Mouse (Mus musculus) granulocyte monocyte progenitor cell, adult 5-6 weeks (primary cell): ENCODE data around the gene Ttc9c. TPM values are rescaled to one million over a fixed set of nuclear protein-coding genes. Genes with fewer than 3 reads are reported as not detected.

Source experiments
- ATAC-seq: replicated peaks from 2 replicates; pipeline ENCODE4 v1.8.0; 2016; ENCODE audit warnings: mild to moderate bottlenecking, moderate TSS enrichment, inconsistent platforms; ENCODE audit not compliant: poor library complexity, severe bottlenecking
- total RNA-seq, 2 experiments: library from RNA; stranded (forward) in 1 of 2; stranded (reverse) in 1 of 2; fragments of 200-712, 200-1000 nt in 1 of 2; fragments of >200 nt in 1 of 2; fragmentation: Nextera tagmentation in 1 of 2; gene quantifications; 2 replicates each; pipeline ENCODE4 v1.2.3; 2014 to 2017

Ttc9c gene
- total RNA-seq, 2 experiments from 2014 or later = 41.3 to 65.0 TPM

GRCm38 (mm10) chr19:8786008-8786781 is 32.9 kb downstream of the Ttc9c start, which contains the start of gene Taf6l:
Gene Taf6l, minus strand, starts transcription at chr19:8786417.
- ATAC-seq = peak; percentile 99

- no peak for ATAC-seq
Measured at GRCm38 (mm10) chr19:8774951-8775421, 44.1 kb downstream of the Ttc9c start.

GRCm38 (mm10) chr19:8774086-8774835 is 44.9 kb downstream of the Ttc9c start, which contains the start of gene Tmem179b:
Gene Tmem179b, minus strand, starts transcription at chr19:8774467.
- ATAC-seq = peak; percentile 85

- ATAC-seq = no peak
Measured at GRCm38 (mm10) chr19:8773409-8773808, 45.7 kb downstream of the Ttc9c start.

GRCm38 (mm10) chr19:8772996-8773395 is 46.1 kb downstream of the Ttc9c start:
- no peak for ATAC-seq

- ATAC-seq = peak; percentile 54
Measured at GRCm38 (mm10) chr19:8770567-8771270, 48.4 kb downstream of the Ttc9c start, which contains the start of gene Tmem223. Gene Tmem223, plus strand, starts transcription at chr19:8770996.

- ATAC-seq = no peak
Measured at GRCm38 (mm10) chr19:8765562-8765961, 53.6 kb downstream of the Ttc9c start.

- ATAC-seq = peak; percentile 48; the same call in 1 of the 2 replicates
Measured at GRCm38 (mm10) chr19:8763276-8763675, 55.9 kb downstream of the Ttc9c start.

- no peak for ATAC-seq
Measured at GRCm38 (mm10) chr19:8760757-8761156, 58.4 kb downstream of the Ttc9c start.

Other genes with a start within 250 kb of the Ttc9c start
Only the 30 nearest of the 33 such genes appear.
- gene Chrm1, start 155.5 kb downstream of the Ttc9c start, total RNA-seq (2014; fragmentation: Nextera tagmentation) = 0.04 TPM in 1 of 2 replicates, not detected in the other
- not detected in 2 replicates for gene Chrm1, start 155.5 kb downstream of the Ttc9c start, total RNA-seq (2017)
- gene Slc3a2, start 96.0 kb downstream of the Ttc9c start, total RNA-seq (2014; fragmentation: Nextera tagmentation) = 60.1 and 70.1 TPM in 2 replicates
- 78.5 and 87.2 TPM in 2 replicates for gene Slc3a2, start 96.0 kb downstream of the Ttc9c start, total RNA-seq (2017)
- 122 and 136 TPM in 2 replicates for gene Wdr74, start 83.5 kb downstream of the Ttc9c start, total RNA-seq (2014; fragmentation: Nextera tagmentation)
- 96.6 and 196 TPM in 2 replicates for gene Wdr74, start 83.5 kb downstream of the Ttc9c start, total RNA-seq (2017)
- gene 1700092M07Rik, start 78.6 kb downstream of the Ttc9c start, total RNA-seq (2014; fragmentation: Nextera tagmentation) = not detected in 2 replicates
- gene 1700092M07Rik, start 78.6 kb downstream of the Ttc9c start, total RNA-seq (2017) = 2.5 TPM in 2 replicates
- gene Stx5a, start 77.9 kb downstream of the Ttc9c start, total RNA-seq (2014; fragmentation: Nextera tagmentation) = 63.4 and 64.7 TPM in 2 replicates
- gene Stx5a, start 77.9 kb downstream of the Ttc9c start, total RNA-seq (2017) = 43.0 and 62.0 TPM in 2 replicates
- gene Nxf1, start 62.3 kb downstream of the Ttc9c start, total RNA-seq (2014; fragmentation: Nextera tagmentation) = 268 and 347 TPM in 2 replicates
- 89.4 and 113 TPM in 2 replicates for gene Nxf1, start 62.3 kb downstream of the Ttc9c start, total RNA-seq (2017)
- 61.2 and 62.7 TPM in 2 replicates for gene Tmem223, start 48.3 kb downstream of the Ttc9c start, total RNA-seq (2014; fragmentation: Nextera tagmentation)
- gene Tmem223, start 48.3 kb downstream of the Ttc9c start, total RNA-seq (2017) = 35.7 and 40.6 TPM in 2 replicates
- gene Tmem179b, start 44.9 kb downstream of the Ttc9c start, total RNA-seq (2014; fragmentation: Nextera tagmentation) = 141 and 147 TPM in 2 replicates
- 69.5 and 81.3 TPM in 2 replicates for gene Tmem179b, start 44.9 kb downstream of the Ttc9c start, total RNA-seq (2017)
- gene Taf6l, start 32.9 kb downstream of the Ttc9c start, total RNA-seq (2014; fragmentation: Nextera tagmentation) = 19.1 and 20.5 TPM in 2 replicates
- gene Taf6l, start 32.9 kb downstream of the Ttc9c start, total RNA-seq (2017) = 10.0 and 15.6 TPM in 2 replicates
- gene Polr2g, start 20.8 kb downstream of the Ttc9c start, total RNA-seq (2014; fragmentation: Nextera tagmentation) = 112 and 148 TPM in 2 replicates
- 51.7 and 69.8 TPM in 2 replicates for gene Polr2g, start 20.8 kb downstream of the Ttc9c start, total RNA-seq (2017)
- gene Zbtb3, start 16.8 kb downstream of the Ttc9c start, total RNA-seq (2014; fragmentation: Nextera tagmentation) = 3.1 TPM in 2 replicates
- gene Zbtb3, start 16.8 kb downstream of the Ttc9c start, total RNA-seq (2017) = 2.7 and 3.0 TPM in 2 replicates
- 71.4 and 85.1 TPM in 2 replicates for gene Hnrnpul2, start 677 bp upstream of the Ttc9c start, total RNA-seq (2014; fragmentation: Nextera tagmentation)
- 82.8 and 88.5 TPM in 2 replicates for gene Hnrnpul2, start 677 bp upstream of the Ttc9c start, total RNA-seq (2017)
- gene AC129217.1, start 10.4 kb upstream of the Ttc9c start, total RNA-seq (2014; fragmentation: Nextera tagmentation) = not detected in 2 replicates
- 34.1 TPM in 1 of 2 replicates, not detected in the other for gene AC129217.1, start 10.4 kb upstream of the Ttc9c start, total RNA-seq (2017)
- 61.8 and 89.4 TPM in 2 replicates for gene Bscl2, start 18.1 kb upstream of the Ttc9c start, total RNA-seq (2014; fragmentation: Nextera tagmentation)
- 33.9 and 34.6 TPM in 2 replicates for gene Bscl2, start 18.1 kb upstream of the Ttc9c start, total RNA-seq (2017)
- not detected in 2 replicates for gene Gng3, start 19.9 kb upstream of the Ttc9c start, total RNA-seq (2014; fragmentation: Nextera tagmentation)
- gene Gng3, start 19.9 kb upstream of the Ttc9c start, total RNA-seq (2017) = 0.26 TPM in 1 of 2 replicates, not detected in the other
- 0.11 TPM in 1 of 2 replicates, not detected in the other for gene Lrrn4cl, start 31.4 kb upstream of the Ttc9c start, total RNA-seq (2014; fragmentation: Nextera tagmentation)
- gene Lrrn4cl, start 31.4 kb upstream of the Ttc9c start, total RNA-seq (2017) = not detected in 2 replicates
- gene Ubxn1, start 52.2 kb upstream of the Ttc9c start, total RNA-seq (2014; fragmentation: Nextera tagmentation) = 115 and 150 TPM in 2 replicates
- 135 and 136 TPM in 2 replicates for gene Ubxn1, start 52.2 kb upstream of the Ttc9c start, total RNA-seq (2017)
- 57.3 and 67.4 TPM in 2 replicates for gene Uqcc3, start 61.6 kb upstream of the Ttc9c start, total RNA-seq (2014; fragmentation: Nextera tagmentation)
- gene Uqcc3, start 61.6 kb upstream of the Ttc9c start, total RNA-seq (2017) = 66.9 and 100 TPM in 2 replicates
- gene Lbhd1, start 64.4 kb upstream of the Ttc9c start, total RNA-seq (2014; fragmentation: Nextera tagmentation) = 49.4 and 65.5 TPM in 2 replicates
- 10.1 and 37.8 TPM in 2 replicates for gene Lbhd1, start 64.4 kb upstream of the Ttc9c start, total RNA-seq (2017)
- not detected in 2 replicates for gene Gm49403, start 64.6 kb upstream of the Ttc9c start, total RNA-seq (2014; fragmentation: Nextera tagmentation)
- gene Gm49403, start 64.6 kb upstream of the Ttc9c start, total RNA-seq (2017) = not detected in 2 replicates
- 70.2 and 82.4 TPM in 2 replicates for gene 1810009A15Rik, start 69.5 kb upstream of the Ttc9c start, total RNA-seq (2014; fragmentation: Nextera tagmentation)
- gene 1810009A15Rik, start 69.5 kb upstream of the Ttc9c start, total RNA-seq (2017) = 92.1 and 109 TPM in 2 replicates
- gene Gm49416, start 69.6 kb upstream of the Ttc9c start, total RNA-seq (2014; fragmentation: Nextera tagmentation) = not detected in 2 replicates
- not detected in 2 replicates for gene Gm49416, start 69.6 kb upstream of the Ttc9c start, total RNA-seq (2017)
- gene Ints5, start 73.7 kb upstream of the Ttc9c start, total RNA-seq (2014; fragmentation: Nextera tagmentation) = 23.7 and 30.3 TPM in 2 replicates
- 11.6 and 13.5 TPM in 2 replicates for gene Ints5, start 73.7 kb upstream of the Ttc9c start, total RNA-seq (2017)
- 143 and 154 TPM in 2 replicates for gene Ganab, start 78.7 kb upstream of the Ttc9c start, total RNA-seq (2014; fragmentation: Nextera tagmentation)
- 105 and 107 TPM in 2 replicates for gene Ganab, start 78.7 kb upstream of the Ttc9c start, total RNA-seq (2017)
- gene B3gat3, start 101.0 kb upstream of the Ttc9c start, total RNA-seq (2014; fragmentation: Nextera tagmentation) = 25.9 and 34.4 TPM in 2 replicates
- gene B3gat3, start 101.0 kb upstream of the Ttc9c start, total RNA-seq (2017) = 17.2 and 26.5 TPM in 2 replicates
- gene Rom1, start 110.0 kb upstream of the Ttc9c start, total RNA-seq (2014; fragmentation: Nextera tagmentation) = 2.2 and 2.9 TPM in 2 replicates
- 0.22 and 0.52 TPM in 2 replicates for gene Rom1, start 110.0 kb upstream of the Ttc9c start, total RNA-seq (2017)
- 26.1 and 30.2 TPM in 2 replicates for gene Eml3, start 110.2 kb upstream of the Ttc9c start, total RNA-seq (2014; fragmentation: Nextera tagmentation)
- gene Eml3, start 110.2 kb upstream of the Ttc9c start, total RNA-seq (2017) = 27.4 and 31.3 TPM in 2 replicates
- gene Mta2, start 122.5 kb upstream of the Ttc9c start, total RNA-seq (2014; fragmentation: Nextera tagmentation) = 115 and 125 TPM in 2 replicates
- gene Mta2, start 122.5 kb upstream of the Ttc9c start, total RNA-seq (2017) = 120 and 123 TPM in 2 replicates
- 17.8 and 28.9 TPM in 2 replicates for gene Tut1, start 134.5 kb upstream of the Ttc9c start, total RNA-seq (2014; fragmentation: Nextera tagmentation)
- gene Tut1, start 134.5 kb upstream of the Ttc9c start, total RNA-seq (2017) = 14.5 and 21.8 TPM in 2 replicates
- gene Eef1g, start 147.7 kb upstream of the Ttc9c start, total RNA-seq (2014; fragmentation: Nextera tagmentation) = 1,036 and 1,157 TPM in 2 replicates
- gene Eef1g, start 147.7 kb upstream of the Ttc9c start, total RNA-seq (2017) = 748 and 899 TPM in 2 replicates